Mouse (Mus musculus): ENCODE data around the gene Amd1. TPM values are rescaled to one million over a fixed set of nuclear protein-coding genes. Genes with fewer than 3 reads are reported as not detected.

Amd1 gene
- polyA plus RNA-seq, 1 experiment from 2014 or later = 33.5 TPM

DNA sequence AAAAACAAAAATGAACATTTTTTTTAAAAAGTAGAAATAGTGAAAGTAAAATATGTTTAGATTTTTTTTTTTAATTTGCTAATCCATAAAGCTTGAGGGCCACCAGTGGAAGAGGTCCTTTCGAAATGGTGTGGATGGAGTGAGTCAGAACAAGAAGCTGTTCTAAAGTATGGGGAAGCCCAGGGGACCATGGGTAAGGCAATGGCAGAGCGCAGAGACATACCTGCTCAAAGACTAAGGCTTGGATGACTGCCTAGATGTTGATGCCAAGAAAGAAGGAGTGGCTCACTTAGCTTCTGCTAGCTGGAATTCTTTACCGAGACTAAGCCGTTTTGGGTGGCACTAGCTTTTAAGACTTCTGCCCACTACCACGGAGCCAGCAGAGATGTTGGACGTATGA, 39.8 kb downstream of the Amd1 start:
- H3K4me3 ChIP-seq (ENCODE audit: low read depth, low read length) = no peak overlapping the region

DNA sequence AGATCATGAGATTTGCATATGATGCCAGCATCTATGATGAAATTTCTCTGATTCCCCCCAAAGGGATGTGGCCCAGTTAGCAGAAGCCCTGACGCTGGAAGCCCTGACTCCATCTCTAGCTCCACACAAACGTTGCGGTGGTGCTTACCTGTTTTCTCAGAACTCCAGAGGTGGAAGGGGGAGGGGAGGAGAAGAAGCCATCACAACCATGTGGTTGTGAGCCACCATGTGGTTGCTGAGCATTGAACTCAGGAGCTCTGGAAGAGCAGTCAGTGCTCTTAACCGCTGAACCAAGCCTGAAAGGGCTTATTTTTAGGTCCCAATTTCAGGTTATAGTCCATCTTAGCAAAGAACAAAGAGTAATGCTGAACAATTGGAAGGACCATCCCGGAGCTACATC, 41.7 kb downstream of the Amd1 start:
- Histone ChIP-seq H3K4me2 (ENCODE audit: low read depth, low read length) (no peak overlapping the region), H3K27me3 (ENCODE audit: control insufficient read depth, insufficient read depth, low read depth, low read length) (no peaks in the 10 kb centered on the region), H3K36me3 (ENCODE audit: control insufficient read depth, insufficient read depth) (no peaks in the 10 kb centered on the region), H3K4me1 (ENCODE audit: control insufficient read depth, low read depth, low read length) (peaks cover 25% of the 10 kb centered on the region), H3K4me3 (ENCODE audit: low read depth, low read length) (no peak overlapping the region), H3K9ac (ENCODE audit: low read depth, low read length) (no peak overlapping the region), H3K9me3 (replicated peaks; ENCODE audit: control insufficient read depth, low read length) (no peaks in the 10 kb centered on the region), H3K27ac (ENCODE audit: low read length) (no peak overlapping the region)
- WGBS (ENCODE audit: insufficient replicate concordance) = 62% methylated on average over 5 of the region's 5 CpGs
- no peak for ATAC-seq (ENCODE audit: low read depth)

More for the DNA sequence above, 39.8 kb downstream of the Amd1 start:
- no peak overlapping the region for H3K9ac ChIP-seq (ENCODE audit: low read depth, low read length)
- H3K9me3 ChIP-seq (replicated peaks; ENCODE audit: control insufficient read depth, low read length) = no peaks in the 10 kb centered on the region
- no peak overlapping the region for H3K4me2 ChIP-seq (ENCODE audit: low read depth, low read length)
- H3K27me3 ChIP-seq (ENCODE audit: control insufficient read depth, insufficient read depth, low read depth, low read length) = no peaks in the 10 kb centered on the region
- 78% methylated on average over 6 of the region's 6 CpGs for WGBS (ENCODE audit: insufficient replicate concordance)
- no peak overlapping the region for H3K27ac ChIP-seq (ENCODE audit: low read length)
- no peak for ATAC-seq (ENCODE audit: low read depth)
- peaks cover 18% of the 10 kb centered on the region for H3K4me1 ChIP-seq (ENCODE audit: control insufficient read depth, low read depth, low read length)
- no peaks in the 10 kb centered on the region for H3K36me3 ChIP-seq (ENCODE audit: control insufficient read depth, insufficient read depth)

DNA sequence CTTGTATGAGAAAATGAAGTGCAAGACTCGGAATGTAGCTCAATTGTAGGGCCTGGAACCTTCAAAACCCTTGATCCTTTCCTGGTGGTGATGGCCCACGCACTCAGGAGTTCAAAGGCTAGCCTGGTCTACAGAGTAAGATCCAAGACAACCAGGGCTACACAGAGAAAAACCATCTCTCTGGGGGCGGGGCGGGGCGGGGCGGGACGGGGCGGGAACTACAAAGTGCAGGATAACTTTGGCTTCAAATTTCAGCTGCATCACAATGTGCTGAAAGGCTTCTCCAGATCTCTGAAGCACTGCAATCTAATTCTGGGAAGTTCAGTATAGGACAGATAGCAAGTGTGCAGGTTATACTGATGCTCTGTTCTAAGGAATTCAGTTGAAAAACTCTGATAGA, 42.4 kb downstream of the Amd1 start:
- Histone ChIP-seq H3K4me3 (ENCODE audit: low read depth, low read length) (no peak overlapping the region; the same call in 1 of the 2 replicates), H3K4me1 (ENCODE audit: control insufficient read depth, low read depth, low read length) (peaks cover 25% of the 10 kb centered on the region), H3K4me2 (ENCODE audit: low read depth, low read length) (peak overlapping the region; percentile 98), H3K9me3 (replicated peaks; ENCODE audit: control insufficient read depth, low read length) (no peaks in the 10 kb centered on the region), H3K36me3 (ENCODE audit: control insufficient read depth, insufficient read depth) (no peaks in the 10 kb centered on the region), H3K27me3 (ENCODE audit: control insufficient read depth, insufficient read depth, low read depth, low read length) (no peaks in the 10 kb centered on the region), H3K27ac (ENCODE audit: low read length) (peak overlapping the region; percentile 60), H3K9ac (ENCODE audit: low read depth, low read length) (no peak overlapping the region)
- no peak for ATAC-seq (ENCODE audit: low read depth)
- WGBS (ENCODE audit: insufficient replicate concordance) = 10% methylated on average over 8 of the region's 8 CpGs

DNA sequence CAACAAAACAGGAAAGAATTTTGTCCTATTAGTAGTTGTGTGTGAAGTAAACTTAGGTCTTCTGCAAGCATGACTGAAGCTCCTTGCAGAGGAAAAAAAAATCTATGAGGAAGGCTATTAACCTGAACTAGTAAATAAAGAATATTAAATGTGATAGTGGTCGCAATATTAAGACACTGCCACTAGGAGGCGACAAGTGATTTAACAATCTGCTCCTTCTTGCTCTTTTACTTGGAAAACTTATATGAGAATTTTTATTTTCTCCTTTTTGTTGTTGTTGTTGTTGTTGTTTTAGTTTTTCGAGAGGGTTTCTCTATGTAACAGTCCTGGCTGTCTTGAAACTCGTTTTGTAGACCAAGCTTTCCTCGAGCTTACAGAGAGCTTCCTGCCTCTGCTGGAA, 43.0 kb downstream of the Amd1 start:
- Histone ChIP-seq H3K4me2 (ENCODE audit: low read depth, low read length) (peak overlapping the region; percentile 98), H3K36me3 (ENCODE audit: control insufficient read depth, insufficient read depth) (0 out of 2 replicates have a peak, but pooled peaks cover 2% of the 10 kb centered on the region), H3K4me3 (ENCODE audit: low read depth, low read length) (peak overlapping the region; percentile 42), H3K27me3 (ENCODE audit: control insufficient read depth, insufficient read depth, low read depth, low read length) (no peaks in the 10 kb centered on the region), H3K27ac (ENCODE audit: low read length) (peak overlapping the region; percentile 89), H3K4me1 (ENCODE audit: control insufficient read depth, low read depth, low read length) (peaks cover 25% of the 10 kb centered on the region), H3K9ac (ENCODE audit: low read depth, low read length) (0 out of 2 replicates have a peak overlapping the region, but pooled peaks have one; percentile 40), H3K9me3 (replicated peaks; ENCODE audit: control insufficient read depth, low read length) (no peaks in the 10 kb centered on the region)
- 1% methylated on average over 5 of the region's 5 CpGs for WGBS (ENCODE audit: insufficient replicate concordance)
- ATAC-seq (ENCODE audit: low read depth) = no peak

DNA sequence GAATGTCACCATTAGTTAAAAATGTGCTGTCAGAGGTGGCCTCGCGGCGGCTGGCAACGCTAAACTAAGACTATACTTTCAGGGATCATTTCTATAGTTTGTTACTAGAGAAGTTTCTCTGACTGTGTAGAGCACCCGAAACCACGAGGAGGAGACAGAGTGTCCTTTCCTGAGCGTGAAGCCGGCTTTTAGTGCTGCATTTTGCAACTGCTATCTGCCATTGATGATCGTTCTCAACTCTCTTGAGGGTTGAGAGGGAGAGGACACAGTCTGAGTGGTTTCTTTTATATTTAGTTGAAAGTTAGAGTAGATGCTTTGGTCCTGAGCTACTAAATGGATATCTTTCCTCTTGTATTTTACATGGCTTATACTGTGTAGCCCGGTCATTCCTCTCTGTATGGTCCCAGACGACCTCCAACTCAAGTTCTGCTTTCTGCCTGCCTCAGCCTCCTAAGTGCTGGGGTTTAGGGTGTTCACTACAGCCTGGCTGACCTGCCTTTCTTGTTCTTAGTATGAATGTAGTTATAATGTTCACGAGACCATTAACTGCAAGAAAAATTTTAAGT, 43.5 kb downstream of the Amd1 start:
- H3K9ac ChIP-seq (ENCODE audit: low read depth, low read length) = peak overlapping the region; percentile 58

DNA sequence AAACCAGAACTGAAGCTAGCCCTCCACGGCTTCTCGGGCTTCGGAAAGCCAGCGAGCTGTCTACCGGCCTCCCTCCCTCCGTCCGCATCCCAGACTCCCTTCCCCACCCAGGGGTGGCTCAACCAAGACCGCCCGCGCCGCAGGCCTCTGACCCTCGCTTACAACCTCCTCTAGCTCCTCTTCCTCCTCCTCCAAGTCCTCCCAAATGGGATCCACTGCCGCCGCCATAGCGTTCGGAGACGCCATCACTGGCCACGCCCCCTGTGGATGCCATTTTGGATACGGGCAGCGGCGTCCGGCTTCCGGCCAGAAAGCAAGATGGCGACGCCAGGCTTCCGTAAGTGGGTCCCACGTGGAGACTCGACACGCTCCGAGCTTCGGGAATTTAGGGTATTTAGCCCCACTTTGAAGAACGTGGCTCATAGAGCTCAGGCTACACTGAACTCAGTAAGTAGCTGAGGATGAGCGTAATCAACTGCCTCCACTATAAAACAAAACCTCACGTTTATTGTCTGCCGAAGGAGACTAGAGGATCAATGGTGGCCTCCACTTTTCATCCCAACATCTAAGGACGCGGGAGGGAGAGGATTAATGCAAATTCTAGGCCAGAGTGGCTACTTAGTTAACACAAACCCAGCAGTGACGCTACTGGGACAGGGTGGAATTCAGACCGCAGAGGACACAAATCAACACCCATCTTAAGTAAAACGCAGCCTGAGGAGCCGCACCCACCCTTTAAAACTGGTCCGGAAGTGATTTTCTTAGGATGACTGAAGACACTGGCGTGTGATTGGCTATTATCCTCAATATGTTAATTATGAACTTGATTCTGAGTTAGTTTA, 44.4 kb downstream of the Amd1 start, which contains the start of gene Gtf3c6:
Gene Gtf3c6 (minus strand): TSS at position 695 of the 842 bp plus-strand sequence.
- ATAC-seq (ENCODE audit: low read depth) = peak; percentile 67
- Histone ChIP-seq H3K4me1 (ENCODE audit: control insufficient read depth, low read depth, low read length) (peaks cover 25% of the 10 kb centered on the region), H3K9me3 (replicated peaks; ENCODE audit: control insufficient read depth, low read length) (no peaks in the 10 kb centered on the region), H3K36me3 (ENCODE audit: control insufficient read depth, insufficient read depth) (0 out of 2 replicates have a peak, but pooled peaks cover 2% of the 10 kb centered on the region), H3K4me2 (ENCODE audit: low read depth, low read length) (peak within 1 kb of the TSS; percentile 98), H3K4me3 (ENCODE audit: low read depth, low read length) (peak within 1 kb of the TSS; percentile 76), H3K9ac (ENCODE audit: low read depth, low read length) (peak within 1 kb of the TSS; percentile 81), H3K27ac (ENCODE audit: low read length) (peak within 1 kb of the TSS; percentile 89), H3K27me3 (ENCODE audit: control insufficient read depth, insufficient read depth, low read depth, low read length) (no peaks in the 10 kb centered on the region)
- WGBS (ENCODE audit: insufficient replicate concordance) = 0% methylated on average over 43 of the region's 43 CpGs

More for the DNA sequence above, 43.5 kb downstream of the Amd1 start:
- WGBS (ENCODE audit: insufficient replicate concordance) = under 1% methylated on average over 12 of the region's 12 CpGs
- Histone ChIP-seq H3K27me3 (ENCODE audit: control insufficient read depth, insufficient read depth, low read depth, low read length) (no peaks in the 10 kb centered on the region), H3K4me2 (ENCODE audit: low read depth, low read length) (peak overlapping the region; percentile 98), H3K36me3 (ENCODE audit: control insufficient read depth, insufficient read depth) (0 out of 2 replicates have a peak, but pooled peaks cover 2% of the 10 kb centered on the region), H3K9me3 (replicated peaks; ENCODE audit: control insufficient read depth, low read length) (no peaks in the 10 kb centered on the region), H3K27ac (ENCODE audit: low read length) (peak overlapping the region; percentile 89), H3K4me3 (ENCODE audit: low read depth, low read length) (peak overlapping the region; percentile 76), H3K4me1 (ENCODE audit: control insufficient read depth, low read depth, low read length) (peaks cover 25% of the 10 kb centered on the region)
- peak; percentile 74 for ATAC-seq (ENCODE audit: low read depth)

DNA sequence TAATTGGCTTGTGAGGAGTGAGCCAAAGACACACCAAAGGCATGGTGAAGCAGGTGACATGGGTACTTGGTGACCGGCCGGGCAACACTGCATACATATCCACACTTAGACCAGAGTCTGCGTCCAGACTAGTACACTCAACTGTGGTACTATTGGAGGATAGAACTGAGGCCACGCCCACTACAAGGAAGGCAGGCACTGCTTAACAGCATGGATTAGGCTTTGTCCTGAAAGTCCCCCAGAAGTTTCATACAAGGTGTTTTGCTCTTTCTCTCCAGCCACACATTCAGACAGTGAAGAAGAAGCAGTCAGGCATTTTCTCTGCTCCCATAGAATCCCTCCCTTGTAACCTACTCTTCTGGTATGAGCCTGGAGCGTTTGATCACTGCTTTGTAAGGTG, 45.3 kb downstream of the Amd1 start:
- peak; percentile 54 for ATAC-seq (ENCODE audit: low read depth)
- Histone ChIP-seq H3K36me3 (ENCODE audit: control insufficient read depth, insufficient read depth) (0 out of 2 replicates have a peak, but pooled peaks cover 2% of the 10 kb centered on the region), H3K27ac (ENCODE audit: low read length) (peak overlapping the region; percentile 43), H3K4me2 (ENCODE audit: low read depth, low read length) (peak overlapping the region; percentile 98), H3K9ac (ENCODE audit: low read depth, low read length) (peak overlapping the region; percentile 81), H3K27me3 (ENCODE audit: control insufficient read depth, insufficient read depth, low read depth, low read length) (no peaks in the 10 kb centered on the region), H3K4me1 (ENCODE audit: control insufficient read depth, low read depth, low read length) (peaks cover 25% of the 10 kb centered on the region), H3K9me3 (replicated peaks; ENCODE audit: control insufficient read depth, low read length) (no peaks in the 10 kb centered on the region), H3K4me3 (ENCODE audit: low read depth, low read length) (peak overlapping the region; percentile 76)
- WGBS (ENCODE audit: insufficient replicate concordance) = under 1% methylated on average over 5 of the region's 5 CpGs

DNA sequence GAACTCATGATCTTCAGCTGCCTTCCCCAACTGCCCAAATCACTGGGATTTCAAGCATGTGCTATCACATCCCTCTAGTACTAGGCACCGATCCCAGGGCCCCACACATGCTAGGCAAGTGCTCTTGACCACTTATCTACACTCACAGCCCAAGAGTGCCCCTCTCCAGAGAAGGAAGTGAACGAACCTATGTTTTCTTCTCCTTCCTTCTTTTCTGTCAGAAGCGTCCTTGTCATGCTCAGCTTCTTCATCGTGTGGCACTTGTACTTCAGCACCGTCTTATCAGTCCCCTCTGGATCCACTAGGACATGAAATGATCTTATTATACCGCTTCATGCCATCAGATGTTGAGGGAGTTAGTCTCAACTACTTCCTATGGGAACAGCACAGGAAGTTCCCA, 51.0 kb downstream of the Amd1 start:
- no peak for ATAC-seq (ENCODE audit: low read depth)
- Histone ChIP-seq H3K4me3 (ENCODE audit: low read depth, low read length) (no peak overlapping the region), H3K4me1 (ENCODE audit: control insufficient read depth, low read depth, low read length) (peaks cover 3% of the 10 kb centered on the region), H3K9ac (ENCODE audit: low read depth, low read length) (no peak overlapping the region), H3K9me3 (replicated peaks; ENCODE audit: control insufficient read depth, low read length) (no peaks in the 10 kb centered on the region), H3K4me2 (ENCODE audit: low read depth, low read length) (no peak overlapping the region), H3K27ac (ENCODE audit: low read length) (no peak overlapping the region), H3K27me3 (ENCODE audit: control insufficient read depth, insufficient read depth, low read depth, low read length) (no peaks in the 10 kb centered on the region), H3K36me3 (ENCODE audit: control insufficient read depth, insufficient read depth) (peaks cover 4% of the 10 kb centered on the region)
- 23% methylated on average over 6 of the region's 6 CpGs for WGBS (ENCODE audit: insufficient replicate concordance)

DNA sequence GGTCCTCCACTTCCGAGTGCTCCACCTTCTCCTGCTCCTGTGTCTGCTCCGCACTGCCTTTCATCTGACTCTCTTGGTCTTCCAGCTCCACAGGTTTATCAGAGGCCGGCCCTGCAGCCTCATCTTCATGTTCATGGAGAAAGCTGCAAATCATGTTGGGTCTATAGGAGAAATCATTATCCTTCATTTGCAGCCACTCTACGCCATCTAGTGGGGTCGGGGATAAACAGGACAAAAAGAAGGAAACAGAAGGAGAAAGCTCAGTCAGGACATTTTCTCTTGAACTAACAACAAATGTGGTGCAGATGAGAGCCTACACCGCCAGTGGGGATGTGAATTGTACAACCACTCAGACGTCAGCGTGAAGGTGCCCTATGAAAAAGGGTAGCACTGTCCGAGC, 52.4 kb downstream of the Amd1 start:
- 81% methylated on average over 9 of the region's 9 CpGs for WGBS (ENCODE audit: insufficient replicate concordance)
- Histone ChIP-seq H3K9ac (ENCODE audit: low read depth, low read length) (no peak overlapping the region), H3K4me2 (ENCODE audit: low read depth, low read length) (no peak overlapping the region), H3K4me3 (ENCODE audit: low read depth, low read length) (no peak overlapping the region), H3K9me3 (replicated peaks; ENCODE audit: control insufficient read depth, low read length) (no peaks in the 10 kb centered on the region), H3K4me1 (ENCODE audit: control insufficient read depth, low read depth, low read length) (peaks cover 3% of the 10 kb centered on the region), H3K36me3 (ENCODE audit: control insufficient read depth, insufficient read depth) (peaks cover 4% of the 10 kb centered on the region), H3K27ac (ENCODE audit: low read length) (no peak overlapping the region), H3K27me3 (ENCODE audit: control insufficient read depth, insufficient read depth, low read depth, low read length) (no peaks in the 10 kb centered on the region)
- ATAC-seq (ENCODE audit: low read depth) = no peak
